Mouse (Mus musculus) megakaryocyte, embryonic 14.5 days (primary cell): ENCODE data around the gene Foxq1.

Experiments
- FLI1 ChIP-seq: IDR thresholded peaks from 2 replicates; pipeline ENCODE4 v1.6.1; 2012; ENCODE audit warnings: low read length, inconsistent platforms, mixed read lengths
- GATA1 ChIP-seq: IDR thresholded peaks from 3 replicates; pipeline ENCODE4 v1.6.1; 2012; ENCODE audit warnings: mixed read lengths, low read length, inconsistent platforms, borderline replicate concordance

- TF ChIP-seq GATA1 (no peak), FLI1 (no peak)
Observed at GRCm38 (mm10) chr13:31579866-31580265, 23.9 kb downstream of the Foxq1 start.
